Mouse (Mus musculus) CH12.LX (cell line): Measurements from ENCODE around the gene Taf8. TPM values are rescaled to one million over a fixed set of nuclear protein-coding genes. Genes with fewer than 3 reads are reported as not detected.

Source experiments
- DNase-seq: peaks from one replicate; pipeline ENCODE4 v3.0.0-alpha.2; 2013; ENCODE audit errors: extremely low read depth
- H3K27ac ChIP-seq: 2 replicates; pipeline ENCODE4 v1.5.1; 2012; ENCODE audit warnings: low read depth, mild to moderate bottlenecking, control low read depth, moderate library complexity; ENCODE audit not compliant: insufficient read depth
- H3K27me3 ChIP-seq: replicated peaks from 2 replicates; pipeline ENCODE3; 2012; ENCODE audit warnings: inconsistent platforms
- H3K36me3 ChIP-seq, 2 experiments: replicated peaks in 1 of 2; 2 replicates each; pipeline versions ENCODE3 to v1.6.1; 2012; ENCODE audit warnings: inconsistent platforms in 1 of 2, low read length in 1 of 2, mild to moderate bottlenecking in 1 of 2, mixed read lengths in 1 of 2, moderate library complexity in 1 of 2; ENCODE audit not compliant: control insufficient read depth in 1 of 2, insufficient read depth in 1 of 2
- H3K4me1 ChIP-seq, 2 experiments: 2 replicates each; pipeline ENCODE4 v1.6.1; 2012; ENCODE audit warnings: inconsistent platforms in 1 of 2, moderate library complexity in 1 of 2; ENCODE audit not compliant: insufficient read depth in 2 of 2, control insufficient read depth in 1 of 2
- H3K4me2 ChIP-seq: 2 replicates; pipeline ENCODE4 v1.6.1; 2012; ENCODE audit warnings: low read depth, mild to moderate bottlenecking, control low read depth; ENCODE audit not compliant: poor library complexity, insufficient read depth, severe bottlenecking
- H3K4me3 ChIP-seq, 3 experiments: fragments of 150-350 bp in 1 of 3; sonication (generic) in 1 of 3; replicated peaks in 1 of 3; 2 replicates each; pipeline versions ENCODE3 to v1.5.1; 2011 to 2012; ENCODE audit warnings: low read depth in 2 of 3, low read length in 2 of 3, mild to moderate bottlenecking in 2 of 3, moderate library complexity in 2 of 3, control low read depth in 1 of 3, improper control_type of control experiment in 1 of 3, inconsistent platforms in 1 of 3, mixed read lengths in 1 of 3; ENCODE audit not compliant: poor library complexity in 1 of 3
- H3K79me2 ChIP-seq: replicated peaks from 2 replicates; pipeline ENCODE4 v1.6.1; 2012; ENCODE audit warnings: mild to moderate bottlenecking, moderate library complexity; ENCODE audit not compliant: control insufficient read depth, poor library complexity, insufficient read depth, severe bottlenecking; ENCODE audit errors: extremely low read depth
- H3K9ac ChIP-seq: 2 replicates; pipeline ENCODE4 v1.6.1; 2012; ENCODE audit warnings: low read depth, mild to moderate bottlenecking, control low read depth, moderate library complexity; ENCODE audit not compliant: insufficient read depth
- H3K9me3 ChIP-seq: replicated peaks from 2 replicates; pipeline ENCODE3; 2012; ENCODE audit warnings: low read length, inconsistent platforms, mixed read lengths
- BHLHE40 ChIP-seq: IDR thresholded peaks from 2 replicates; pipeline ENCODE4 v1.6.1; 2011; ENCODE audit warnings: mild to moderate bottlenecking, low read depth, low read length, improper control_type of control experiment
- CHD2 ChIP-seq: IDR thresholded peaks from 2 replicates; pipeline ENCODE4 v1.6.1; 2011; ENCODE audit warnings: low read length, improper control_type of control experiment
- CTCF ChIP-seq, 2 experiments: IDR thresholded peaks in 1 of 2; conservative IDR thresholded peaks in 1 of 2; 2 replicates each; pipeline ENCODE4 v1.5.1; 2011 to 2012; ENCODE audit warnings: low read depth in 2 of 2, low read length in 2 of 2, improper control_type of control experiment in 1 of 2, inconsistent platforms in 1 of 2, mild to moderate bottlenecking in 1 of 2, moderate library complexity in 1 of 2
- EP300 ChIP-seq: IDR thresholded peaks from 2 replicates; pipeline ENCODE4 v1.6.1; 2011; ENCODE audit warnings: low read length, improper control_type of control experiment
- HCFC1 ChIP-seq: IDR thresholded peaks from 2 replicates; pipeline ENCODE4 v1.6.1; 2012; ENCODE audit warnings: low read depth, mild to moderate bottlenecking, inconsistent platforms, low read length, improper control_type of control experiment
- IRF4 ChIP-seq: IDR thresholded peaks from 2 replicates; pipeline ENCODE4 v1.6.1; 2014; ENCODE audit warnings: low read depth, mild to moderate bottlenecking, inconsistent platforms, low read length, improper control_type of control experiment
- JUND ChIP-seq: conservative IDR thresholded peaks from 2 replicates; pipeline ENCODE4 v1.6.1; 2011; ENCODE audit warnings: low read depth, low read length, improper control_type of control experiment
- KAT2A ChIP-seq: IDR thresholded peaks from 2 replicates; pipeline ENCODE4 v1.6.1; 2012; ENCODE audit warnings: low read length, improper control_type of control experiment, inconsistent platforms; ENCODE audit not compliant: insufficient replicate concordance
- MAFK ChIP-seq: IDR thresholded peaks from 2 replicates; pipeline ENCODE4 v1.6.1; 2011; ENCODE audit warnings: low read length, improper control_type of control experiment; ENCODE audit not compliant: insufficient replicate concordance
- MYC ChIP-seq: IDR thresholded peaks from 2 replicates; pipeline ENCODE4 v1.6.1; 2011; ENCODE audit warnings: low read depth, mild to moderate bottlenecking, improper control_type of control experiment, low read length
- NELFE ChIP-seq: IDR thresholded peaks from 2 replicates; pipeline ENCODE4 v1.6.1; 2011; ENCODE audit warnings: low read depth, low read length, improper control_type of control experiment
- PAX5 ChIP-seq: IDR thresholded peaks from 2 replicates; pipeline ENCODE4 v1.6.1; 2012; ENCODE audit warnings: low read length, inconsistent platforms, mixed read lengths
- SMC3 ChIP-seq: IDR thresholded peaks from 2 replicates; pipeline ENCODE4 v1.6.1; 2011; ENCODE audit warnings: low read depth, low read length, improper control_type of control experiment
- TCF12 ChIP-seq: IDR thresholded peaks from 2 replicates; pipeline ENCODE4 v1.6.1; 2014; ENCODE audit warnings: low read depth, mild to moderate bottlenecking, inconsistent platforms, low read length, improper control_type of control experiment
- USF1 ChIP-seq: IDR thresholded peaks from 2 replicates; pipeline ENCODE4 v1.6.1; 2014; ENCODE audit warnings: low read depth, mild to moderate bottlenecking, inconsistent platforms, low read length, improper control_type of control experiment
- ZC3H11A ChIP-seq: IDR thresholded peaks from 2 replicates; pipeline ENCODE4 v1.6.1; 2012; ENCODE audit warnings: low read depth, mild to moderate bottlenecking, inconsistent platforms, low read length, improper control_type of control experiment
- ZKSCAN1 ChIP-seq: IDR thresholded peaks from 2 replicates; pipeline ENCODE4 v1.6.1; 2012; ENCODE audit warnings: low read depth, inconsistent platforms, low read length, improper control_type of control experiment, borderline replicate concordance
- ZMIZ1 ChIP-seq: IDR thresholded peaks from 2 replicates; pipeline ENCODE4 v1.6.1; 2012; ENCODE audit warnings: low read depth, mild to moderate bottlenecking, inconsistent platforms, low read length, improper control_type of control experiment
- ZNF384 ChIP-seq: IDR thresholded peaks from 2 replicates; pipeline ENCODE4 v1.6.1; 2012; ENCODE audit warnings: low read depth, low read length, improper control_type of control experiment, inconsistent platforms
- dilution Hi-C: fragments of 300-500 bp; cut with MboI; formaldehyde crosslinking; loops from 2 replicates; pipeline ENCODE4 v1.14.3; 2020; ENCODE audit warnings: low sequenced_read_pairs; ENCODE audit not compliant: extremely low pct_unique_long_range_greater_than_20kb, extremely low pct_ligation_motif_present
- in situ Hi-C: fragments of 300-500 bp; cut with MboI; formaldehyde crosslinking; loops from 3 replicates; pipeline ENCODE4 v1.14.3; 2019; ENCODE audit warnings: low sequenced_read_pairs, low pct_ligation_motif_present, low pct_unique_long_range_greater_than_20kb, mixed read lengths
- polyA plus RNA-seq: library from polyadenylated mRNA; unstranded; fragments of >175 nt; gene quantifications from 2 replicates; pipeline ENCODE4 v1.2.1, GENCODE M21; 2012; ENCODE audit warnings: low read depth; ENCODE audit not compliant: insufficient read length
- total RNA-seq, 2 experiments: library from RNA; depleted of rRNA; stranded (reverse); fragments of 300-350 nt in 1 of 2; fragments of >200 nt in 1 of 2; gene quantifications; 2 replicates each; pipeline ENCODE4 v1.2.3; 2012 to 2014

The Taf8 gene
- total and polyA plus RNA-seq, 3 experiments, result 16.9 to 18.0 (median 17.0) TPM

DNA sequence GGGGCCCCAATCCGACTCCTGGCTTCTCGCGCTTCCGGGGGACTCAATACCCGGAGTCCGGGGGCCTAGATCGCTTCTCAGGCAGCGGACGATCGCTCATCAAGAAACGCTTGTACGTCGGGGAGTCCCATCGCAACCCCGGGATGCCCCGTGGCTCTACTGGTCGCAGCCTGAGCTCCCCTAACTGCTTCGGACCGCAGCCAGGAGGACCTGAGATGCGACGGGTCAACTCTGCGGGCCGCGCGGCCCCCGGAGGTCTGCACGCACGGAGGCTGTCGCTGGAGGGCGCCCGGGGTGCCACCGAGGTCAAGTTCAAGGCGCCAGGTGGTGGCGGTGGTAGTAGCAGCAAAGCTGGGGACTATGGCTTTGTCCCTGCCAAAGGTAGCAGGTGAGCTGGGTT is 33.6 kb downstream of the Taf8 start:
- Histone ChIP-seq H3K9ac (no peak overlapping the region), H3K4me1 (peaks cover 5 to 21% of the 10 kb centered on the region in 2 experiments; a peak in 3 of 4 replicates), H3K36me3 (no peaks in the 10 kb centered on the region), H3K79me2 (no peaks in the 10 kb centered on the region), H3K27me3 (peaks cover 22% of the 10 kb centered on the region), H3K9me3 (no peaks in the 10 kb centered on the region), H3K4me3 (no peak overlapping the region), H3K4me2 (no peak overlapping the region), H3K27ac (no peak overlapping the region)
- DNase-seq, result no peak
- no peak for TF ChIP-seq NELFE
- TF ChIP-seq EP300, result no peak
- no peak for TF ChIP-seq KAT2A
- TF ChIP-seq SMC3, result no peak
- TF ChIP-seq ZNF384, result no peak
- TF ChIP-seq MAFK, result no peak
- TF ChIP-seq HCFC1, result no peak
- TF ChIP-seq CTCF (conservative IDR thresholded peaks at IDR 0.05 in 1 of 2, IDR thresholded peaks at IDR 0.05 in 1 of 2; ENCODE audit: low read depth in 2 of 2, low read length in 2 of 2), result no peak
- no peak for TF ChIP-seq MYC
- no peak for TF ChIP-seq CHD2
- no peak for TF ChIP-seq JUND
- TF ChIP-seq IRF4, result no peak
- in situ Hi-C loops (no loop called here), dilution Hi-C loops (no loop called here)

- H3K27ac ChIP-seq, result no peak overlapping the region
- H3K9me3 ChIP-seq, result no peaks in the 10 kb centered on the region
- DNase-seq, result no peak
- no peaks in the 10 kb centered on the region for H3K79me2 ChIP-seq
- H3K4me2 ChIP-seq, result no peak overlapping the region
- TF ChIP-seq MAFK, result no peak
- TF ChIP-seq USF1, result no peak
- TF ChIP-seq EP300, result no peak
- no peak for TF ChIP-seq PAX5
- no peak for TF ChIP-seq ZNF384
- no peak for TF ChIP-seq SMC3
- TF ChIP-seq TCF12, result no peak
- no peak for TF ChIP-seq ZKSCAN1
- TF ChIP-seq CTCF (conservative IDR thresholded peaks at IDR 0.05 in 1 of 2, IDR thresholded peaks at IDR 0.05 in 1 of 2; ENCODE audit: low read depth in 2 of 2, low read length in 2 of 2), result no peak
- TF ChIP-seq IRF4, result no peak
- no peak for TF ChIP-seq ZMIZ1
- TF ChIP-seq BHLHE40, result no peak
- no peak for TF ChIP-seq KAT2A
- no peak for TF ChIP-seq ZC3H11A
- no peaks in the 10 kb centered on the region for H3K36me3 ChIP-seq
- H3K4me1 ChIP-seq, result peaks cover 5 to 23% of the 10 kb centered on the region in 2 experiments
- dilution Hi-C loops, result no loop called here
- in situ Hi-C loops, result no loop called here
- H3K4me3 ChIP-seq, result no peak overlapping the region
- H3K27me3 ChIP-seq, result peaks cover 22% of the 10 kb centered on the region
- no peak overlapping the region for H3K9ac ChIP-seq
Observed at GRCm38 (mm10) chr17:47468063-47468462, 34.0 kb downstream of the Taf8 start.
